Mouse (Mus musculus) ES-E14 (cell line): Measurements from ENCODE around the gene Ipo9. TPM values are rescaled to one million over a fixed set of nuclear protein-coding genes. Genes with fewer than 3 reads are reported as not detected.

Experiments used
- DNase-seq: peaks from one replicate; pipeline ENCODE4 v3.0.0-alpha.2; 2013; ENCODE audit warnings: low read depth, low spot score
- H3K27ac ChIP-seq: 2 replicates; pipeline ENCODE4 v1.5.1; 2012; ENCODE audit warnings: low read depth, mild to moderate bottlenecking, low read length, moderate library complexity, mixed read lengths; ENCODE audit not compliant: poor library complexity, insufficient read depth, severe bottlenecking
- H3K36me3 ChIP-seq: 2 replicates; pipeline ENCODE4 v1.6.1; 2012; ENCODE audit warnings: mild to moderate bottlenecking, low read length, moderate library complexity, mixed read lengths; ENCODE audit not compliant: control insufficient read depth, poor library complexity, insufficient read depth, severe bottlenecking
- H3K4me1 ChIP-seq, 2 experiments: fragments of 150-350 bp in 1 of 2; sonication (generic) in 1 of 2; 2 replicates each; pipeline ENCODE4 v1.6.1; 2012; ENCODE audit warnings: low read length in 2 of 2, mild to moderate bottlenecking in 1 of 2, mixed read lengths in 1 of 2; ENCODE audit not compliant: control insufficient read depth in 2 of 2, insufficient read depth in 2 of 2, poor library complexity in 1 of 2
- H3K4me3 ChIP-seq, 2 experiments: fragments of 150-350 bp in 1 of 2; sonication (generic) in 1 of 2; 2 replicates each; pipeline ENCODE4 v1.5.1; 2012; ENCODE audit warnings: low read length in 2 of 2, low read depth in 1 of 2, mild to moderate bottlenecking in 1 of 2, mixed read lengths in 1 of 2; ENCODE audit not compliant: insufficient read depth in 1 of 2, poor library complexity in 1 of 2, severe bottlenecking in 1 of 2
- H3K9ac ChIP-seq: 2 replicates; pipeline ENCODE4 v1.6.1; 2012; ENCODE audit warnings: low read depth, mild to moderate bottlenecking, low read length, mixed read lengths; ENCODE audit not compliant: poor library complexity, insufficient read depth, severe bottlenecking
- H3K9me3 ChIP-seq: fragments of 150-350 bp; sonication (generic); 2 replicates; pipeline ENCODE4 v1.6.1; 2012; ENCODE audit warnings: low read depth, mild to moderate bottlenecking, low read length; ENCODE audit not compliant: control insufficient read depth, insufficient read depth
- CHD2 ChIP-seq: IDR thresholded peaks from 2 replicates; pipeline ENCODE4 v1.6.1; 2014; ENCODE audit warnings: mild to moderate bottlenecking, low read depth, low read length, inconsistent platforms
- HCFC1 ChIP-seq: IDR thresholded peaks from 2 replicates; pipeline ENCODE4 v1.6.1; 2012; ENCODE audit warnings: low read length, inconsistent platforms, borderline replicate concordance; ENCODE audit not compliant: insufficient read depth
- MAFK ChIP-seq: IDR thresholded peaks from 2 replicates; pipeline ENCODE4 v1.6.1; 2014; ENCODE audit warnings: mild to moderate bottlenecking, low read depth, low read length, inconsistent platforms; ENCODE audit not compliant: insufficient read depth
- ZC3H11A ChIP-seq: IDR thresholded peaks from 2 replicates; pipeline ENCODE4 v1.6.1; 2012; ENCODE audit warnings: low read depth, mild to moderate bottlenecking, inconsistent platforms, low read length, borderline replicate concordance
- ZNF384 ChIP-seq: IDR thresholded peaks from 2 replicates; pipeline ENCODE4 v1.6.1; 2012; ENCODE audit warnings: low read depth, low read length, inconsistent platforms
- in situ Hi-C, 2 experiments: fragments of 600-800 bp; cut with MboI; formaldehyde crosslinking; loops; one replicate each; pipeline ENCODE4 v1.15.1; 2025; ENCODE audit warnings: low sequenced_read_pairs in 2 of 2, inconsistent platforms in 1 of 2; ENCODE audit not compliant: unreplicated experiment in 2 of 2
- total RNA-seq: library from RNA; depleted of rRNA; stranded (reverse); fragments of 300-350 nt; gene quantifications from 2 replicates; pipeline ENCODE4 v1.2.3, GENCODE M21; 2012

Ipo9 gene
- total RNA-seq, 1 experiment = 71.1 TPM

DNA sequence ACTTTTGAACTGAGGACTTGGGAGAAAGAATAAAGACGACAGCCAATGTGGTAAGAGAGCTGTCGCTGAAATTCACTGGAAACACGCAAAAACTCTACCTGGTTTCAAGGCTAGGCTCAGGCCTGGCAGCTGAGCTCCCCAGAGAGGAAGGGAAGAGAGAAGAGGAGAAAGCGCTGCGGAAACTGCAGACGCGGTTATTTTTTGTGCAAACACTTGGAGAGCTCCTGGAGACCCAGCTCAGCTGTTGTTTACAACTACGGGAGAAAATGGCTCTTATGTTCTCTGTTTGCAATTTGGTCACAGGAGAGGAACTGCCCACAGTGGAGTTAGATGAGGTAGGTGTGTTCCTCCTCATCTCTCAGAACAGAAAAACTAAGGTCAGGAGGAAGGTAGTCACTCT lies 32.4 kb upstream of the Ipo9 start:
- Histone ChIP-seq H3K27ac (no peak overlapping the region), H3K4me1 (peaks cover 4 to 10% of the 10 kb centered on the region in 2 experiments; a peak in 3 of 4 replicates), H3K36me3 (peaks cover 50% of the 10 kb centered on the region), H3K4me3 (no peak overlapping the region), H3K9me3 (no peaks in the 10 kb centered on the region), H3K9ac (no peak overlapping the region)
- no peak for DNase-seq
- in situ Hi-C loops = no loop called here
- TF ChIP-seq CHD2 (no peak), ZNF384 (no peak)

GRCm38 (mm10) chr1:135462304-135462703 lies 32.0 kb upstream of the Ipo9 start:
- Histone ChIP-seq H3K27ac (no peak overlapping the region), H3K4me3 (no peak overlapping the region), H3K4me1 (peaks cover 3 to 7% of the 10 kb centered on the region in 2 experiments; a peak in 3 of 4 replicates), H3K36me3 (peaks cover 48% of the 10 kb centered on the region), H3K9ac (no peak overlapping the region), H3K9me3 (no peaks in the 10 kb centered on the region)
- TF ChIP-seq ZC3H11A (no peak), HCFC1 (no peak), ZNF384 (no peak), MAFK (no peak), CHD2 (no peak)
- in situ Hi-C loops = no loop called here
- DNase-seq = no peak

- H3K9me3 ChIP-seq = no peaks in the 10 kb centered on the region
- no peak for DNase-seq
- H3K36me3 ChIP-seq = peaks cover 52% of the 10 kb centered on the region
- no peak for TF ChIP-seq CHD2
- TF ChIP-seq ZC3H11A = 0 out of 2 replicates have a peak, but pooled peaks have one; percentile 7
- no peak for TF ChIP-seq MAFK
- no peak overlapping the region for H3K27ac ChIP-seq
- H3K4me1 ChIP-seq = peaks cover 0 to 3% of the 10 kb centered on the region in 2 experiments; a peak in 1 of 4 replicates
- in situ Hi-C loops = no loop called here
- H3K4me3 ChIP-seq = no peak overlapping the region
- H3K9ac ChIP-seq = no peak overlapping the region
These were observed 30.9 kb upstream of the Ipo9 start for GRCm38 (mm10) chr1:135461097-135461730.

GRCm38 (mm10) chr1:135460521-135460920 lies 30.2 kb upstream of the Ipo9 start:
- no peak for DNase-seq
- Histone ChIP-seq H3K27ac (no peak overlapping the region), H3K9ac (no peak overlapping the region), H3K4me3 (no peak overlapping the region), H3K4me1 (0 out of 4 replicates have a peak, but pooled peaks cover 0 to 2% of the 10 kb centered on the region in 2 experiments), H3K9me3 (no peaks in the 10 kb centered on the region), H3K36me3 (peaks cover 45% of the 10 kb centered on the region)
- in situ Hi-C loops = no loop called here
- no peak for TF ChIP-seq CHD2
- TF ChIP-seq ZNF384 = no peak
- no peak for TF ChIP-seq MAFK
- TF ChIP-seq ZC3H11A = no peak
- no peak for TF ChIP-seq HCFC1

DNA sequence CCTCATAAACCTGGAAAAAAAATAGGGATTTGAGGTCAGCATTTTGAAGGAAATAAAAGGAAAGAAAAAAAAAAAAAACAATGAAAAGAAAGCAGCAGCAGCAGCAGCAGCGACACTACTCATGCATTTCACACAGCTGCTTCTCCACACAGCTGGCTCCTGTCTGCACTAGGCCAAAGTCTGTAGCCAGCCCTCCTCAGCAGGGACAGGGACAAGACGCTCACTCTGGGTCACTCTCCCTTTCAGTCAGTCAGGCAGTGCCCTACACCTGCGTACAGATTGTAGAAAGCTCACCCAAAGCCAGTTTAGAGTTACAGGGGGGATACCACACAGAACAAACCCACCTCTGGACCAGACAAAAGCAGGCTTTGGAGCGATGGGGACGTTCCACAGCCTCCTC lies 27.6 kb upstream of the Ipo9 start:
- no peak for TF ChIP-seq ZC3H11A
- TF ChIP-seq HCFC1 = no peak
- no peak for TF ChIP-seq ZNF384
- no peak for TF ChIP-seq CHD2
- no peak for TF ChIP-seq MAFK
- Histone ChIP-seq H3K27ac (no peak overlapping the region), H3K9ac (no peak overlapping the region), H3K4me3 (no peak overlapping the region), H3K36me3 (peaks cover 53% of the 10 kb centered on the region), H3K4me1 (0 out of 4 replicates have a peak, but pooled peaks cover 0 to 2% of the 10 kb centered on the region in 2 experiments), H3K9me3 (no peaks in the 10 kb centered on the region)
- DNase-seq = no peak
- in situ Hi-C loops = no loop called here
